In genomic region chr11:77769496-77769895, GRCm38 (mm10) we compare ENCODE assay signal across 37 mouse cellular contexts. TPM values are rescaled to one million over a fixed set of nuclear protein-coding genes. Genes with fewer than 3 reads are reported as not detected.
A peak's percentile ranks its signal among the peaks of the same experiment; 100 is the strongest.
DNase-seq lines count a peak whose midpoint lies in the region; ATAC-seq and TF ChIP-seq lines count a peak whose summit lies in the region.
"Had no signal": no experiment of that assay in that cellular context is flagged by ENCODE, and none has a peak within 500 bp of the region (broad histone marks: within the 10 kb centered on the region; RNA-seq: fewer than 3 reads in every experiment).

No protein-coding gene starts in this region.

- no peak overlapping the region for H3K4me2 ChIP-seq in intestine, embryonic 16.5 days (ENCODE audit: low read depth, low read length)
- H3K4me2 ChIP-seq in intestine, embryonic 15.5 days (replicated peaks) = no peak overlapping the region
- no peak overlapping the region for H3K4me2 ChIP-seq in liver, embryonic 13.5 days
- H3K4me2 ChIP-seq: hindbrain, embryonic 15.5 days; limb, embryonic 12.5 days; midbrain, embryonic 13.5 days had no signal

- peaks cover 40% of the 10 kb centered on the region for H3K4me1 ChIP-seq in intestine, embryonic 16.5 days (ENCODE audit: control insufficient read depth, insufficient read depth, low read length)
- H3K4me1 ChIP-seq in intestine, embryonic 15.5 days (replicated peaks) = peaks cover 21% of the 10 kb centered on the region
- peaks cover 40% of the 10 kb centered on the region for H3K4me1 ChIP-seq in liver, adult 2 months (ENCODE audit: control insufficient read depth, insufficient read depth, low read length)
- H3K4me1 ChIP-seq in liver, embryonic 13.5 days (replicated peaks) = peaks cover 94% of the 10 kb centered on the region
- peaks cover 38% of the 10 kb centered on the region for H3K4me1 ChIP-seq in limb, embryonic 10.5 days
- H3K4me1 ChIP-seq in forebrain, embryonic 10.5 days = peaks cover 34% of the 10 kb centered on the region

- H3K79me2 ChIP-seq in liver, adult 2 months (ENCODE audit: control insufficient read depth, insufficient read depth, low read length) = peaks cover 23% of the 10 kb centered on the region; the same call in 1 of the 2 replicates

- no peak for ATAC-seq in intestine, embryonic 16.5 days
- no peak for ATAC-seq in intestine, embryonic 15.5 days
- ATAC-seq in liver, embryonic 13.5 days (ENCODE audit: low read depth) = no peak
- ATAC-seq: forebrain, embryonic 14.5 days; inflammation-experienced regulatory T-cells, adult 6 months; midbrain, embryonic 13.5 days; Patski had no signal

- TF ChIP-seq CTCF in liver, adult 2 months (IDR thresholded peaks at IDR 0.05; ENCODE audit: low read depth, low read length) = no peak

- WGBS in intestine, embryonic 16.5 days = 78% methylated on average over 4 of the region's 4 CpGs
- 80% methylated on average over 4 of the region's 4 CpGs for WGBS in intestine, embryonic 15.5 days
- WGBS in liver, adult 2 months = 51% methylated on average over 4 of the region's 4 CpGs
- WGBS in liver, embryonic 13.5 days (ENCODE audit: insufficient replicate concordance) = 67% methylated on average over 4 of the region's 4 CpGs
- 85% methylated on average over 4 of the region's 4 CpGs for WGBS in limb, embryonic 10.5 days
- 87% methylated on average over 4 of the region's 4 CpGs for WGBS in forebrain, embryonic 10.5 days

- H3K9me3 ChIP-seq in intestine, embryonic 16.5 days (ENCODE audit: control insufficient read depth, low read length) = no peaks in the 10 kb centered on the region
- no peaks in the 10 kb centered on the region for H3K9me3 ChIP-seq in intestine, embryonic 15.5 days
- no peaks in the 10 kb centered on the region for H3K9me3 ChIP-seq in liver, embryonic 13.5 days (replicated peaks)
- H3K9me3 ChIP-seq in limb, embryonic 10.5 days (replicated peaks) = no peaks in the 10 kb centered on the region
- no peaks in the 10 kb centered on the region for H3K9me3 ChIP-seq in forebrain, embryonic 10.5 days
- H3K9me3 ChIP-seq: hindbrain, embryonic 10.5 days; hindbrain, embryonic 15.5 days; limb, embryonic 12.5 days; midbrain, embryonic 13.5 days had no signal

- TF ChIP-seq POLR2A in liver, adult 2 months (IDR thresholded peaks at IDR 0.05; ENCODE audit: extremely low read depth, insufficient read depth, low read length) = no peak

- H3K4me3 ChIP-seq in intestine, embryonic 16.5 days (ENCODE audit: low read length) = no peak overlapping the region
- no peak overlapping the region for H3K4me3 ChIP-seq in intestine, embryonic 15.5 days (replicated peaks)
- H3K4me3 ChIP-seq in liver, adult 2 months (ENCODE audit: insufficient read depth, low read depth, low read length) = no peak overlapping the region
- no peak overlapping the region for H3K4me3 ChIP-seq in liver, embryonic 13.5 days (replicated peaks)
- no peak overlapping the region for H3K4me3 ChIP-seq in limb, embryonic 10.5 days
- no peak overlapping the region for H3K4me3 ChIP-seq in forebrain, embryonic 10.5 days
- H3K4me3 ChIP-seq: hindbrain, embryonic 10.5 days; hindbrain, embryonic 15.5 days; limb, embryonic 12.5 days; midbrain, embryonic 13.5 days had no signal

- H3K36me3 ChIP-seq in intestine, embryonic 16.5 days (ENCODE audit: control insufficient read depth, insufficient read depth, low read length) = no peaks in the 10 kb centered on the region
- H3K36me3 ChIP-seq in intestine, embryonic 15.5 days = no peaks in the 10 kb centered on the region
- H3K36me3 ChIP-seq in liver, adult 2 months (ENCODE audit: control insufficient read depth, insufficient read depth, low read length) = no peaks in the 10 kb centered on the region
- no peaks in the 10 kb centered on the region for H3K36me3 ChIP-seq in liver, embryonic 13.5 days
- peaks cover under 1% of the 10 kb centered on the region; the same call in 1 of the 2 replicates for H3K36me3 ChIP-seq in limb, embryonic 10.5 days
- H3K36me3 ChIP-seq in forebrain, embryonic 10.5 days (replicated peaks) = no peaks in the 10 kb centered on the region
- H3K36me3 ChIP-seq: hindbrain, embryonic 15.5 days; limb, embryonic 12.5 days had no signal

- H3K9ac ChIP-seq in intestine, embryonic 16.5 days (ENCODE audit: low read depth, low read length) = no peak overlapping the region
- H3K9ac ChIP-seq in intestine, embryonic 15.5 days = no peak overlapping the region
- no peak overlapping the region for H3K9ac ChIP-seq in liver, adult 2 months (ENCODE audit: low read depth, low read length)
- H3K9ac ChIP-seq in liver, embryonic 13.5 days = 0 out of 2 replicates have a peak overlapping the region, but pooled peaks have one; percentile 19
- H3K9ac ChIP-seq: hindbrain, embryonic 15.5 days; limb, embryonic 12.5 days; midbrain, embryonic 13.5 days had no signal

- H3K27ac ChIP-seq in intestine, embryonic 16.5 days (ENCODE audit: low read length) = 0 out of 2 replicates have a peak overlapping the region, but pooled peaks have one; percentile 49
- H3K27ac ChIP-seq in intestine, embryonic 15.5 days = no peak overlapping the region
- H3K27ac ChIP-seq in liver, adult 2 months (replicated peaks; ENCODE audit: insufficient read depth, low read depth, low read length) = peak overlapping the region; percentile 78
- H3K27ac ChIP-seq in liver, embryonic 13.5 days = peak overlapping the region; percentile 88
- no peak overlapping the region for H3K27ac ChIP-seq in limb, embryonic 10.5 days
- no peak overlapping the region for H3K27ac ChIP-seq in forebrain, embryonic 10.5 days
- H3K27ac ChIP-seq: hindbrain, embryonic 10.5 days; hindbrain, embryonic 15.5 days; limb, embryonic 12.5 days; macrophage; midbrain, embryonic 13.5 days had no signal

- DNase-seq in liver, adult 2 months (ENCODE audit: extremely low read depth, low read depth, low spot score) = no peak
- DNase-seq in liver = no peak
- DNase-seq in liver, embryonic 13.5 days = no peak
- DNase-seq in limb, embryonic 10.5 days (ENCODE audit: low spot score) = no peak
- DNase-seq in forebrain, embryonic 10.5 days (ENCODE audit: extremely low spot score, low spot score) = no peak
- DNase-seq: adrenal gland, postnatal 10 days; cerebellum, adult 11 months; cerebellum, adult 9-10 months; cerebellum, postnatal 36 days; gastrocnemius, postnatal 36 days; heart, adult 18-20 months; heart, postnatal 14 days; lung, adult 2 months; lung, postnatal 10 days; right cerebral cortex, postnatal 25 days; thymus, adult 2 months; thymus, postnatal 4 days had no signal

- H3K27me3 ChIP-seq in intestine, embryonic 16.5 days (replicated peaks; ENCODE audit: control insufficient read depth, insufficient read depth, low read length) = no peaks in the 10 kb centered on the region
- H3K27me3 ChIP-seq in intestine, embryonic 15.5 days (replicated peaks) = no peaks in the 10 kb centered on the region
- no peaks in the 10 kb centered on the region for H3K27me3 ChIP-seq in liver, adult 2 months (ENCODE audit: control insufficient read depth, insufficient read depth, low read length)
- H3K27me3 ChIP-seq in liver, embryonic 13.5 days = no peaks in the 10 kb centered on the region
- H3K27me3 ChIP-seq in limb, embryonic 10.5 days (ENCODE audit: low read depth, poor library complexity, severe bottlenecking) = no peaks in the 10 kb centered on the region
- peaks cover 18% of the 10 kb centered on the region for H3K27me3 ChIP-seq in forebrain, embryonic 10.5 days (ENCODE audit: poor library complexity, severe bottlenecking)
- H3K27me3 ChIP-seq: hindbrain, embryonic 15.5 days; limb, embryonic 12.5 days; midbrain, embryonic 13.5 days; Patski had no signal

RNA-seq across cellular contexts. Expression of gene Myo18a, which starts 6.5 kb away (rescaled TPM):
- polyA plus RNA-seq in intestine, embryonic 16.5 days (2015; fragmentation: Nextera tagmentation; extraction: Ambion mirVana) = 31.2 and 31.8 TPM in 2 replicates
- 27.7 and 32.1 TPM in 2 replicates for polyA plus RNA-seq in intestine, embryonic 15.5 days (2015; fragmentation: Nextera tagmentation; extraction: Ambion mirVana)
- total RNA-seq in liver, adult 2 months (2014; rRNA removed) = 28.6 and 33.7 TPM in 2 replicates
- 33.8 and 42.0 TPM in 2 replicates for polyA plus RNA-seq in liver, adult 2 months (2012; rRNA removed)
- 17.3 and 21.8 TPM in 2 replicates for polyA plus RNA-seq in liver, embryonic 13.5 days (2015; fragmentation: Nextera tagmentation; extraction: Ambion mirVana)
- 25.6 and 29.5 TPM in 2 replicates for polyA plus RNA-seq in limb, embryonic 10.5 days (2016; fragmentation: Nextera tagmentation; extraction: Ambion mirVana)
- polyA plus RNA-seq in forebrain, embryonic 10.5 days (2016; fragmentation: Nextera tagmentation; extraction: Ambion mirVana) = 25.9 and 26.4 TPM in 2 replicates

RNA-seq across cellular contexts. Expression of gene Gm10277, which starts 18.1 kb away (rescaled TPM):
- 0.89 and 1.0 TPM in 2 replicates for polyA plus RNA-seq in intestine, embryonic 16.5 days (2015; fragmentation: Nextera tagmentation; extraction: Ambion mirVana)
- polyA plus RNA-seq in intestine, embryonic 15.5 days (2015; fragmentation: Nextera tagmentation; extraction: Ambion mirVana) = 0.93 and 1.5 TPM in 2 replicates
- total RNA-seq in liver, adult 2 months (2014; rRNA removed) = not detected in 2 replicates
- polyA plus RNA-seq in liver, adult 2 months (2012; rRNA removed) = not detected in 2 replicates
- 0.57 and 0.78 TPM in 2 replicates for polyA plus RNA-seq in liver, embryonic 13.5 days (2015; fragmentation: Nextera tagmentation; extraction: Ambion mirVana)
- polyA plus RNA-seq in limb, embryonic 10.5 days (2016; fragmentation: Nextera tagmentation; extraction: Ambion mirVana) = 1.1 and 1.4 TPM in 2 replicates
- 0.92 and 1.2 TPM in 2 replicates for polyA plus RNA-seq in forebrain, embryonic 10.5 days (2016; fragmentation: Nextera tagmentation; extraction: Ambion mirVana)
- total RNA-seq: adrenal gland, postnatal 10 days; gastrocnemius, adult 18-20 months; gastrocnemius, postnatal 36 days; heart, adult 18-20 months; heart, postnatal 14 days; layer of hippocampus, adult 18-20 months; layer of hippocampus, postnatal 10 days; left cerebral cortex, adult 18-20 months; left cerebral cortex, postnatal 14 days; megakaryocyte-erythroid progenitor cell, adult 5-6 weeks had no signal
- polyA plus RNA-seq: frontal cortex, adult 2 months; lung, adult 2 months; macrophage; thymus, adult 2 months had no signal

RNA-seq across cellular contexts. Expression of gene Cryba1, which starts 44.4 kb away (rescaled TPM):
- not detected in 2 replicates for polyA plus RNA-seq in intestine, embryonic 16.5 days (2015; fragmentation: Nextera tagmentation; extraction: Ambion mirVana)
- 0.18 TPM in 1 of 2 replicates, not detected in the other for polyA plus RNA-seq in intestine, embryonic 15.5 days (2015; fragmentation: Nextera tagmentation; extraction: Ambion mirVana)
- total RNA-seq in liver, adult 2 months (2014; rRNA removed) = not detected in 2 replicates
- polyA plus RNA-seq in liver, adult 2 months (2012; rRNA removed) = not detected in 2 replicates
- 0.24 TPM in 1 of 2 replicates, not detected in the other for polyA plus RNA-seq in liver, embryonic 13.5 days (2015; fragmentation: Nextera tagmentation; extraction: Ambion mirVana)
- not detected in 2 replicates for polyA plus RNA-seq in limb, embryonic 10.5 days (2016; fragmentation: Nextera tagmentation; extraction: Ambion mirVana)
- polyA plus RNA-seq in forebrain, embryonic 10.5 days (2016; fragmentation: Nextera tagmentation; extraction: Ambion mirVana) = 0.21 and 0.73 TPM in 2 replicates
- total RNA-seq: adrenal gland, postnatal 10 days; gastrocnemius, adult 18-20 months; gastrocnemius, postnatal 36 days; heart, adult 18-20 months; heart, postnatal 14 days; layer of hippocampus, adult 18-20 months; left cerebral cortex, adult 18-20 months; left cerebral cortex, postnatal 14 days; megakaryocyte-erythroid progenitor cell, adult 5-6 weeks; MEL had no signal
- polyA plus RNA-seq: heart, embryonic 14.5 days; kidney, embryonic 16.5 days; limb, embryonic 12.5 days; lung, adult 2 months; macrophage; Patski had no signal

Comparison
In these comparisons a context has a peak if more than half of its experiments do, and no peak if none do; other contexts are left out.
1. H3K27ac ChIP-seq: peak in intestine, embryonic 16.5 days (single experiment), liver, adult 2 months (single experiment) and liver, embryonic 13.5 days (single experiment); none in intestine, embryonic 15.5 days (single experiment), limb, embryonic 10.5 days (single experiment) and forebrain, embryonic 10.5 days (single experiment).